Mouse (Mus musculus) mouse embryonic stem cell (cell line): ENCODE measurements around the gene Midn.

ENCODE experiments used
- in situ Hi-C, 2 experiments: fragments of 300-500 bp; cut with MboI; formaldehyde crosslinking; loops; 1 replicate in 1 of 2; 3 replicates in 1 of 2; pipeline ENCODE4 v1.14.3; 2019 to 2020; ENCODE audit warnings: low sequenced_read_pairs in 2 of 2, low pct_unique_long_range_greater_than_20kb in 1 of 2, mixed read lengths in 1 of 2; ENCODE audit not compliant: unreplicated experiment in 1 of 2

Midn gene

DNA sequence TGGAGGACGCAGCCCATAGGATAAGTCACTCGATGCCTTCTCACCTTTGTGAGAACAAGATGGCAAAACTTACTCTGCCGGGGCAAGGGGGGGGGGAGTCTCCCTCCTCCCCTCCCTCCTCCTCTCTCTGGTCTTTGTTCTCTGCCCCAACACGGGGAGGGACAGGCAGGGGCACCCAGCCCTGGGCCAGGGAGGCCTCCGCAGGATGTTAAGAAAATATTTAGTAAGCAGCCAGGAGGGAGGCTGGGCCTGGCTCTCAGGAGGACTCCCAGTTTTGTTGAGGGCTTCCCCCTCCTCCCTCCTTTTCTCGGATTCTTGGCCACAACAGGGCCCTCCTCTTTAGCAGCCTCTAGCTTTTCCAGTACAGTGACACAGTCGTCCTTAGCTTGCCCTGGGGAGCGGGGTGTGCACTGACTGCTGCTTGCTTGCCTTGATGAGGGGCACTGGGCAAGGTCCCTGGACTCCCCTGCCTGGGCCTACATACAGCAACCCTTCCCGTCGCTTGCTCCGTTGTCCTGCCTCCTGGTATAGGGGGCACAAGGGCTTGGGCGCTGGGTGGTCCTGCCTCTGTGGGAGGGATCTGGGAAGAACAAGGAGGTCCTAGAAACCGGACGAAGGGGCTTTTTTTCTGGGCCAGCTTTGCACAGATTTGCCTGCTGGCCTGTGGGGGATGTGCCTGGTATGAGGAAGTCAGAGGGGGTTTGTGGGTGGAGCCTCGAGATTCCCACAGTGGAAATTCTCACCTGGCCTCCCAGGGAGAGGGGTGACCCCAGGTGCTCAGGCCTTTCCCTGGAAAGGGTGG, 4.2 kb downstream of the Midn start:
- in situ Hi-C loops, result no loop called here

DNA sequence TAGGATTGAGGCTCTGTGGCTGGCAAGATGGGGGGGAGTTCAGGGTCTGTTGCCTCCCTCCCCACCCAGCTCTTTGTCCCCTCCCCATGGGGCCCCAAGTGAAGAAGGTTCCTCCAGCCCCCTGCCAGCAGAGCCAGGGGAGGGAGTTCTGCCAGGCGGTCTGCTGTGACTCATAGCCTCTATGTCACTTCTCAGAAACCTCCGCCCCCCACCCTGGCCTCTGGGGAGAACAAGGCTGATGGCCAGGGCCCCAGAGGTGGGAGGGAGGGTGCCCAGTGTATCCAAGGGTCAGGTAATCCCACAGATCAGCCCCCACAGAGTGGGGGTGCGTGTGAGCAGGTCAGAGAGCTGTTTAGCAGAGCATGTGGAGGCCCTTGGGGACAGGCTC, 4.8 kb downstream of the Midn start:
- in situ Hi-C loops, result no loop called here

- in situ Hi-C loops, result no loop called here
These were observed 5.6 kb downstream of the Midn start for GRCm38 (mm10) chr10:80153713-80154112.

DNA sequence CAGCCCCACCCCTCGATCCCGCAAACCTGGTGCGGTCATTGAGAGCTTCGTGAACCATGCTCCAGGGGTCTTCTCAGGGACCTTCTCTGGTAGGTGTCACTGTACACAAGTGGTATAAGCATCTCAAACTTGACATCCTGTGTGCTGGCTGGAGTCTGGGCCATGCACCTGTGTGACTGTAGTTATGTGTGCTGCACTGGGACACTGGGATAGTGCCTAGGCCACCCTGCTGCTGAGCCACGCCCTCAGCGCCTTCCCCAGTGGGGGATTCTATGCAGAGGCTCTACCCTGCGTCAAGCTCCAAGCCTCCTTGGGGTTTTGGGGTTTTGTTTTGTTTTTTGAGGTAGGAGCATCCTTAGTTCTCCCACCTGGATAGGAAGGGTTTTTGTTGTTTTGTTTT, 6.3 kb downstream of the Midn start:
- in situ Hi-C loops, result no loop called here

- in situ Hi-C loops, result no loop called here
These were observed 7.2 kb downstream of the Midn start for GRCm38 (mm10) chr10:80155277-80155676.

GRCm38 (mm10) chr10:80156002-80156751, 8.1 kb downstream of the Midn start:
- in situ Hi-C loops, result no loop called here

- in situ Hi-C loops, result no loop called here
These were observed 8.6 kb downstream of the Midn start for GRCm38 (mm10) chr10:80156752-80157053.

GRCm38 (mm10) chr10:80157141-80157929, 9.3 kb downstream of the Midn start:
- in situ Hi-C loops, result no loop called here

DNA sequence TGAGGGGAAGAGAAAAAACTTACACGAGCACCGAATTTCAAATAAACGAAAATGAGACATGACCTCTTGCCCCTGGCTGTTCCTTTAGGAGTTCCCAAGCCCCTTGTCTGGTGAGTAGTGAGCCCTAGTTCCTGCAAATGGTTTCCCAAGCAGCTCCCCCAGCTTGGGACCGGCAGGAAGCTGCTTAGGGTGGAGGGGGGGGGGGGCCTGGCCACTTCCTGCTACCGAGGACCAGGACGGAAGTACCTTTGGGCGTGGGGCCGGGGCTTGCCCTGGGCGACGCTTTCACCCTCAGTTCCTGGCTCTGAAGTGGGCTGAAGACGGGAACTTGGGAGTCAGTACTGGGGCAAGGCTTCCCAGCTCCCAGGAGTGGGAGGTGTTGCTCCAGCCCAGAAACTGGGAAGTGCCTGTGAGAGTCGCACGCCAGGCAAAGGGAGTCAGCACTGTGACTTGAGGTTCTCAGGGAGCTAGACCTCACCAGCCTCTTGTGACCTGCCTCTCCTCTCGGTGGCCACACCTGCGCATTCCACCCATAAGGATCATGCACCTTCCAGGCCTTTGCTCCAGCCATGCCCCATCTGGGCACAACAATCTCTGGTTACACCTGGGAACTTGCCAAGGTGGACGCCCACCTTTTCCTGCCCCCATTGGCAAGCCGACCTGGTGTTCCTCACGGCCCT, 10.4 kb downstream of the Midn start:
- in situ Hi-C loops, result no loop called here

DNA sequence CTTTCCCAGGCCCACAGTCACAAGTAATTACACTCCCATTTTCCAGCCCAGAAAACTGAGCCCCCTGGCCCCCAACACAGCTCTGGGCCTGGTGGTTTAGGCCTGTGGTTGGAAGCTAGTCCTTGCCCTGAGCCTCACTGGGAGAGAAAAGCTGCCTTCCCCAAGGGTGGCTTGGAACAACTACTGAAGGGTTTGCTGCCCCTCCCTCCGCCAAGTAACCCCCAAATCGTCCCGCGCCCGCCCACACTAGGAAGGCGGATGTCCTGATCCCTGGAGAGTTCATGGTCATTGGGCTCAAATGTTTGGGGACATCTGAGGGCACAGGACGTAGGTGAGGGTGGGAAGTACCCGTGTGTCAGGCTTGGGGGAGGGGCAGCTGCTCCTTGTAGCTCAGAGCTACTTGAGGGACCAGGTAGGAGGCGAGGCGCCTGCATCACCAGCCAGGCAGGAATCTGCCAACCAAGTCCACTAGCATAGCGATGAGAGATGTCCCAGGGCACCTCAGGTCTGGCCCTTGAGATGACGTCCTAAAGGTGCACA, 11.0 kb downstream of the Midn start:
- in situ Hi-C loops, result no loop called here

GRCm38 (mm10) chr10:80159561-80160454, 11.7 kb downstream of the Midn start:
- in situ Hi-C loops, result no loop called here

GRCm38 (mm10) chr10:80160455-80161371, 12.6 kb downstream of the Midn start:
- in situ Hi-C loops, result no loop called here

DNA sequence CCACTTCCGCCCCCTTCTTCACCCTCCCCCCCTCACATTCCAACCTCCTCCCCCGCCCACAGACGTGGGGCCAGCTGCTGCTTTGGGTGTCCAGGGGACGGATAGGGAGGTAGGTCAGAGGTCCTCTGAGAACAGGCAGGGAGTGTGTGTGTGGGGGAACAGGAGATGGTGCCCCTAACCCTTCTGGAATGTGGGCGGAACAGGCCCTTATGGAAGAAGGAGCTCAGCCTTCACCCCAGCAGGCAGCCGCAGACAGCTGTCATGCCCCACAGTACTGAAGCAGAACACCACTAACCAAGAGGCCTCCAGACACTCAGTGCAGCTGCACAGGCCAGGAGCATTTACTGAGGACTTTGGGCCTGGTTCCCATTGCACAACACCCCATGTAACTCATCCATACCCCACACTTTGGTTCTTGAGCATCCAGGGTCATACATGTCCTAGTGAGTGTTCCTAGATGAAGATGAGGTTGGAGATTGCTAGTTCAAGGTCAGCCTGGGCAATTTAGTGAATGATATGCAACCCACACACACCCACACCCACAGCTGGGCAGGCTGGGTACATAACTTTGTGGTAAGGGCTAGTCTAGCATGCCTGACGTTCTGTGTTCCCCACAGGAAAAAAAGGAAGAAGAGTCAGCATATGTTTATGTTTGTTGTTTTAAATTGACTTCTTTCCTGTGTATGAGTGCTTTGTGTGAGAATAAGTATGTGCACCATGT, 13.6 kb downstream of the Midn start:
- in situ Hi-C loops, result no loop called here

DNA sequence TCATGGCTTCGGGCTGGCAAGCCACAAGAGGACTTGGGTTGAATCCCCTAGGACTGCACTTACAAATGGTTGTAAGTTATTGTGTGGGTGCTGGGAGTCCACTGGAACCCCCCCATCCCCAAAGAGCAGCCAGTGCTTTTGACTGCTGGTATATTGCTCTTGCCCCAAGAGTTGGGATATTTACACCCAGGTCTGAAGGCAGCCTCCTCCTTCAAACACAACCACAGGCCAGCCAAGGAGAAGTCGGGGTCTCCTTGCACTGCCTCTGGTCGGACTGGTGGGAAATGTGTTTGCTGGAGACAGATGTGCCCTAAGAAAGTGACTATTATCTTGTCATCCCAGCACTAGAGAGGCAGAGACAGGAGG, 14.2 kb downstream of the Midn start:
- in situ Hi-C loops, result no loop called here

DNA sequence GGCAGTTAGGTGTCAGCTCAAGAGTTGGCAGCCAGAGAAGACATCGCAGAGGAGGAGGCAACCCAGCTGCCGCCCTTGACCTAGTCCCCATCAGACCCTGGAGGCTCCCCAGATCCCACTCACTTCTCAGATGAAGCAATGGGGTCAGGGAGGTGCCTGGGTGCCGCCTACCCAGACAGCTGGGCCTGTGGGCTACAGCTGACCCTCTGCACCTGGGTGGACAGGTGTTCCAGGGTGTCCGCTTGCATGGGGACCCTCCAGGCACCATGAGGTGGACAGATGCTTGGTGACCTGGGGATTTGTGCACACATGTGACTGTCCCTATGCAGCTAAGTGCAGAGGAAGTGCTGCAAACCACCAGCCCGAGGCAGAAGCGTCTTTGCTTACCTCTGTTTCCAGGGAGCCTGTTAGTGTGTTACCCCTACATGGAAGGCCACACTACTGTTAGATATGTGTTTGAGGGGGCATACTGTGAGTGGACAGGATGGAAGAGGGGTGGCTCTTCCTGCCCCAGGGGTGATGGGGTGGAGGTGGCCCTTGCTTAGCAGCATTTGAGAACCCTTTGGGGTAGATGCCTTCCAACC, 14.7 kb downstream of the Midn start:
- in situ Hi-C loops, result no loop called here

DNA sequence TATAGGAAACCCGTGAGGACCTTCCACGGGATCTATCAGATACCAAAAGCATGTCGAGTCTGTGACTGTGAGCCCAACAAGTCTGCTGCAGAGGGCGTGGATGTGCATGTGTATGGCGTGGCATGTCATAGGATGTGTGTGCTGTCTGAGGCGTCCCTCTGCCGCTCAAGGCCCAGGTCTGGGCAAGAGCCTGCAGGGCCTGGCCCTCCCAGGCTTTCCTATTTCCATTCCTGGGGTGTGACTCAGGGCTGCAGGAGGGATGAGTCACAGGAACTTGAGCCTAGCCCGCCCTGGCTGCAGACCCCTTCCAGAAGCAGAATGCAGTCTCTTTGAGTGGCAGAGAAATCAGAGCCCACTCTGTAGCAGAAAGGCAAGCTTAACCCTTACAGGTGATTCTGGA, 15.6 kb downstream of the Midn start:
- in situ Hi-C loops, result no loop called here
